Mouse (Mus musculus): ENCODE data around the gene Dcaf8.

GRCm38 (mm10) chr1:172128563-172128962 is 19.3 kb upstream of the Dcaf8 start:
- TF ChIP-seq CTCF (IDR thresholded peaks at IDR 0.05; ENCODE audit: low read depth, low read length): no peak
- no peak for TF ChIP-seq EP300 (IDR thresholded peaks at IDR 0.05; ENCODE audit: insufficient read depth, low read depth, low read length)
